Mouse (Mus musculus): ENCODE data around the gene Il11. TPM values are rescaled to one million over a fixed set of nuclear protein-coding genes. Genes with fewer than 3 reads are reported as not detected.
"Not testable (repeated sequence)": the region's sequence is repeated elsewhere in the genome, so short reads cannot be mapped to it uniquely, and the experiment has no call there.

The Il11 gene
- polyA plus RNA-seq, 1 experiment from 2014 or later = 0.09 TPM

DNA sequence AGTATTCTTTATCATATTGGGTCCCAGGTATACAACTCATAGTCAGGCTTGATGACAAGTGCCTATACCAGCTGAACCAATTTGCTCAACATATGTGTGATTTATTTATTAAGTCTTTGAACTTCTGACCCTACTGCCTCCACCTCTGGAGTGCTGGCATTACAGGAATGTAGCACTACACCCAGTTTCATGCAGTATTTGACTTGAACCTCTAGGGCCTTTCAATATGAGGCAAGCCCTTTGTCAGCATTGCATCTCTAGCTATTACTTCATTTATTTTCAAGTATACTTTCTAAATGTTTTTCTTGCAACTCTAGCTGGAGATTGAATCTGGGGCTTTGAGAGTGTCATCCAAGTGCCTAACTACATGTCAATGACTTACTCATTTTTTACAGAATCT is 19.6 kb upstream of the Il11 start:
- no peak overlapping the region for H3K27ac ChIP-seq
- no peaks in the 10 kb centered on the region for H3K27me3 ChIP-seq (ENCODE audit: low read depth, poor library complexity, severe bottlenecking)
- DNase-seq (ENCODE audit: low spot score) = no peak
- H3K9me3 ChIP-seq (replicated peaks) = no peaks in the 10 kb centered on the region
- peaks cover 49% of the 10 kb centered on the region for H3K36me3 ChIP-seq
- no peaks in the 10 kb centered on the region for H3K4me1 ChIP-seq
- no peak overlapping the region for H3K4me3 ChIP-seq

DNA sequence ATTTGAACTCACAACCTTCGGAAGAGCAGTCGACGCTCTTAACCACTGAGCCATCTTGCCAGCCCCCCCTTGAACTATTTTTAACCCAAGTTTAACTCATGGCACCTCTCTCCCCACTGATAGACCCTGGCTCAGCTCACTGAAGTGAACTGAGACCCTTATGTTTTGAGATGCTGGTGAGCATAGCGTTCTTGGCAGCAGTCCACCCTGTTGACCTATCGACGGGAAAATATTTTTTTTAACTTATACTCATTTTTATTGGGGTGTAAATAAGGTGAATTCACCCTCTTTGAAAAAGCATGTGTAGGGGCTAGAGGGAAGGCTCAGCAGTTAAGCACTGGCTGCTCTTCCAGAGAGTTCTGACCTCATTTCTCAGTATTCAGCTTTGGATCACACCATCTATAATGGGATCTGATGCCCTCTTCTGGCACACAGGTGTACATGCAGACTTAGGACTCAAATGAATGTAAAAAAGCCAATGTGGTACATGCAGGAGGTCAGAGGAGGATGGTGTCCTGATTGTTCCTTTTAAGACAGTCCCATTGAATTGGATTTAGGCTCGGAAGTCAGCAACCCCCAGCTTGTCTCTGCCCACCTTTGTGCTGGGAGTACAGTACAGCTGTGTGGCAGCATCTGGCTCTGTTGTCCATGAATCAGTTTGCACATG is 13.2 kb upstream of the Il11 start:
- H3K27me3 ChIP-seq (ENCODE audit: low read depth, poor library complexity, severe bottlenecking) = 0 out of 2 replicates have a peak, but pooled peaks cover under 1% of the 10 kb centered on the region
- DNase-seq (ENCODE audit: low spot score) = no peak
- 82% methylated on average over 7 of the region's 7 CpGs for WGBS

DNA sequence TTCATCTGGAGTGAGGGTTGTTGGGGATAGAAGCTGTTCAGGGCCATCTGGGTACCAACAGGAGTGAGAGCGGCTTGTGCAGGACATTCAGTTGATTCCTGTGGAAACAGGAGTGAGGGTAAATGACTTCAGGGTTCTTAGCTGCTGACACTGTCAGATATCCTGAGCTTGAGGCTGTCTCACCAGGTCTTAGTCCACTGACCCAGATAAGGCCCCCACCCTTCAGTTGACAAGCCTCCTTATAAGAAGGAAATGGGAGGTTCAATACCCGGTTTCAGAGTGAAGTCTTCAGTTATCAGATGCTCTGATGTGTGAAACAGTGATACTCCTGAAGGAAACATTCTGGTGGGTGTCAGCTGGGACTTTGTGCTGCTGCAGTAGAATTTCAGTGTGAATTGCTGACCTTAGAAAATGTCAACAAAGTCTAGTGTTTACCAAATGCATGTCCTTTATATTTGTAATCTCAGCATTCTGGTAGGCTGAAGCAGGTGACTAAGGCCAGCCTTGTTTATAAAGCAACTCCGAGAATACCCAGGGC is 12.0 kb upstream of the Il11 start:
- H3K9me3 ChIP-seq (replicated peaks) = no peaks in the 10 kb centered on the region
- peaks cover 10% of the 10 kb centered on the region for H3K4me1 ChIP-seq
- H3K4me3 ChIP-seq = peak overlapping the region; percentile 92; the same call in 1 of the 2 replicates
- H3K27ac ChIP-seq = no peak overlapping the region
- peaks cover 49% of the 10 kb centered on the region for H3K36me3 ChIP-seq
- H3K27me3 ChIP-seq (ENCODE audit: low read depth, poor library complexity, severe bottlenecking) = peaks cover 10% of the 10 kb centered on the region
- WGBS = 87% methylated on average over 3 of the region's 3 CpGs
- no peak for DNase-seq (ENCODE audit: low spot score)

More for the DNA sequence above, 13.2 kb upstream of the Il11 start:
- Histone ChIP-seq H3K4me1 (peaks cover 10% of the 10 kb centered on the region), H3K27ac (no peak overlapping the region), H3K36me3 (peaks cover 49% of the 10 kb centered on the region), H3K4me3 (no peak overlapping the region), H3K9me3 (replicated peaks) (no peaks in the 10 kb centered on the region)

DNA sequence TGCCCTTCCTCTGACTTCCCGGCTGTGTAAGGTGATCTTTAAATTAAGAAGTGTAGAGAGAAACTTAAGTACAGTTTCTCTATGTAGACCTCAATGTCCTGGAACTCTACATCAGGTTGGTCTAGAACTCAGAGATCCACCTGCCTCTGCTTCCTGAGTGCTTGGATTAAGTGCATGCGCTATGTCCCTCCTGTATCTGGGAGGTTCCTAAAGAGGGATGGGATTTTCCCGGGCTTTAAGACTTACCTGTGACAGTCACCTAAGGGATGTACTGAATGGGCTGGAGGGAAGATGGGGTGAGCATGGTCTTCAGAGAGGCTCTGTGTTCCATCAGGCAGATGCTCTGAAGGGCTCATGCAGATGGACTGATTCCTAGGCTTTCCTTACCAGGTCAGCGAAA is 11.0 kb upstream of the Il11 start:
- H3K36me3 ChIP-seq = peaks cover 49% of the 10 kb centered on the region
- DNase-seq (ENCODE audit: low spot score) = no peak
- peak overlapping the region; percentile 92 for H3K4me3 ChIP-seq
- no peaks in the 10 kb centered on the region for H3K9me3 ChIP-seq (replicated peaks)
- peaks cover 19% of the 10 kb centered on the region for H3K4me1 ChIP-seq
- peak overlapping the region; percentile 96 for H3K27ac ChIP-seq
- 40% methylated on average over 4 of the region's 4 CpGs for WGBS
- peaks cover 21% of the 10 kb centered on the region for H3K27me3 ChIP-seq (ENCODE audit: low read depth, poor library complexity, severe bottlenecking)

DNA sequence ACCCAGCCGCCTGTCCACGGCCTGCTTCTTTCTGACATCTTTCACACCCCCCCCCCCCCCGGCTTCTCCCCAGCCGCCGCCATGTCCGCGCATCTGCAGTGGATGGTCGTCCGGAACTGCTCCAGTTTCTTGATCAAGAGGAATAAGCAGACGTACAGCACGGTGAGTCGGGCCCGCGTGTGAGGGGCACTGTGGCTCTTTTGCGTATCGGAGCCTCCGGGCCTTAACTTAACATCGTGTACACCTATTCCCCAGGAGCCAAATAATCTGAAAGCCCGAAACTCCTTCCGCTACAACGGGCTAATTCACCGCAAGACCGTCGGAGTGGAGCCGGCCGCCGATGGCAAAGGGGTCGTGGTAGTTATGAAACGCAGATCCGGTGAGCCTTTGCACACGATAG is 10.6 kb upstream of the Il11 start:
- not testable (repeated sequence) for H3K9me3 ChIP-seq (replicated peaks); DNase-seq (ENCODE audit: low spot score)
- Histone ChIP-seq H3K27ac (peak overlapping the region; percentile 96), H3K4me1 (peaks cover 23% of the 10 kb centered on the region), H3K4me3 (peak overlapping the region; percentile 92), H3K36me3 (peaks cover 49% of the 10 kb centered on the region), H3K27me3 (ENCODE audit: low read depth, poor library complexity, severe bottlenecking) (peaks cover 25% of the 10 kb centered on the region)
- 1% methylated on average over 31 of the region's 31 CpGs for WGBS

DNA sequence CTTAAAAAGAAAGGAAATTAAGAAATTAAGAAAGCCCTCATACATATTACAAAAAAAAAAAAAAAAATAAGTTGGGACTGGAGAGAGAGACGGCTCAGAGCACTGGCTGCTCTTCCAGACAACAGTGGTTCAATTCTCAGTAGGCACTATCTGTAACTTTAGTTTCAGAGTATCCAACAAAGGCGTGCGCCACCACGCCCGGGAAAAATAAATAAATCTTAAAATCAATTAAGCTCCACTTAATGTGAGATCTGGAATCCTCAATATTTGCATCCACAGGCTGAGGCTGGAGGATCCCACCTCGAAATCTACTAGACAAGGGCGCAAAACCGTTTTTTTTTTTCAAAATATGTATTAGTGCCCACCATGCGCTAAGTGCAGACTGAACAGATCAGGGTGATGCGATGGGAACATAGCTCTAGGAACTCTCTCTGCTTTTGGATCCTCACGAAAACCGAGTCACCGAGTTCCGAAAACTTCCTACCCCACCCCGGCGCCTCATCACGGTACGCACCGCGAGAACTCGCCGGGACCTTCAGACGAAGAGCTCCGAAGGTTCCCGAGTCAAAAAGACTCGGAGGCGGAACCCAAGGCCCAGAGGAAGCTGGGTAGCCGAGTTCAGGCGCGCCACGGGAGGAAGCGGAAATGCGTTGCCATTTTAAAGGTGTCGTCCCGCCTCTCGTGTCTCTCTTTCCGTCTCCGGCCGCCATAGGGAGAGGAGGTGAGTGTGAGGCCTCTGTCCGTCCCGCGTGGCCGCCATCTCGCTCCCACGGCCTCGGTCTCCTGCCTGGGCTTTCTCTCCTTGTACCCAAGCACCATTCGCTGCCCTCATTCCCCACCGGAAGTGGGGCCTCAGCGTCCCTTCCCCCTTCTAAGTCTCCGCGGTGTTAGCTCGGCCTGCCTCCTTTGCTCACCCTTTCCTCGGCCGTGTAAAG is 9.9 kb upstream of the Il11 start, which contains the start of gene Rpl28:
Gene Rpl28, plus strand, starts transcription at position 597 of the 935 bp plus-strand sequence.
- DNase-seq (ENCODE audit: low spot score) = peak; percentile 95
- H3K4me1 ChIP-seq = peaks cover 23% of the 10 kb centered on the region
- H3K4me3 ChIP-seq = peak within 1 kb of the TSS; percentile 92
- peaks cover 32% of the 10 kb centered on the region for H3K27me3 ChIP-seq (ENCODE audit: low read depth, poor library complexity, severe bottlenecking)
- 2% methylated on average over 54 of the region's 54 CpGs for WGBS
- H3K36me3 ChIP-seq = peaks cover 42% of the 10 kb centered on the region
- peak within 1 kb of the TSS; percentile 96 for H3K27ac ChIP-seq
- H3K9me3 ChIP-seq (replicated peaks) = no peaks in the 10 kb centered on the region

DNA sequence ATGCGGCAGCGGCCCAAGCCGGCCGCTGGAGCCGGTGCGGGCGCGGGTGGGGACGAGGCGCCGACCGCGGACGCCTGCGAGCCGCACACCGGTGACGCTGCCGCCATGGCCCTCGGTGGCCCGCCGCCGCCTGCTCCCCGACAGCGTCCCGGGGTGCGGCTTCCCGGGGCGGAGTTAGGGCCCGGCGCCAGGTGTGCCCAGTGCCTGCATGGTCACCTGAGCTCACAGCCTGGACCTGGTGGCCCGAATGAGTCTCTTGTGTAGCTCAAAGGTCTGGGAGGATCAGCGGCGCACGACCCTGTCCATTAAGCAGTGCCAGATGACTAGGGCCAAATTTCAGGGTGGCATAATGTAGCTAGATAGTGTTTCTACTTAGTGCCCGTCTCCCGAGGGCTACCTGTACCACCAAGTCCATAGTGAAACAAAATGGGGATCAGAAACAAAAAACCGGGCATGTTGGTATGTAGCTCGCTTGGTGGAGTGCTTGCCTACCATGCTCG is 6.8 kb upstream of the Il11 start, which contains the start of gene Tmem238:
Gene Tmem238, minus strand, starts transcription at position 221 of the 500 bp plus-strand sequence.
- no peak for DNase-seq (ENCODE audit: low spot score)
- WGBS = 9% methylated on average over 40 of the region's 40 CpGs

DNA sequence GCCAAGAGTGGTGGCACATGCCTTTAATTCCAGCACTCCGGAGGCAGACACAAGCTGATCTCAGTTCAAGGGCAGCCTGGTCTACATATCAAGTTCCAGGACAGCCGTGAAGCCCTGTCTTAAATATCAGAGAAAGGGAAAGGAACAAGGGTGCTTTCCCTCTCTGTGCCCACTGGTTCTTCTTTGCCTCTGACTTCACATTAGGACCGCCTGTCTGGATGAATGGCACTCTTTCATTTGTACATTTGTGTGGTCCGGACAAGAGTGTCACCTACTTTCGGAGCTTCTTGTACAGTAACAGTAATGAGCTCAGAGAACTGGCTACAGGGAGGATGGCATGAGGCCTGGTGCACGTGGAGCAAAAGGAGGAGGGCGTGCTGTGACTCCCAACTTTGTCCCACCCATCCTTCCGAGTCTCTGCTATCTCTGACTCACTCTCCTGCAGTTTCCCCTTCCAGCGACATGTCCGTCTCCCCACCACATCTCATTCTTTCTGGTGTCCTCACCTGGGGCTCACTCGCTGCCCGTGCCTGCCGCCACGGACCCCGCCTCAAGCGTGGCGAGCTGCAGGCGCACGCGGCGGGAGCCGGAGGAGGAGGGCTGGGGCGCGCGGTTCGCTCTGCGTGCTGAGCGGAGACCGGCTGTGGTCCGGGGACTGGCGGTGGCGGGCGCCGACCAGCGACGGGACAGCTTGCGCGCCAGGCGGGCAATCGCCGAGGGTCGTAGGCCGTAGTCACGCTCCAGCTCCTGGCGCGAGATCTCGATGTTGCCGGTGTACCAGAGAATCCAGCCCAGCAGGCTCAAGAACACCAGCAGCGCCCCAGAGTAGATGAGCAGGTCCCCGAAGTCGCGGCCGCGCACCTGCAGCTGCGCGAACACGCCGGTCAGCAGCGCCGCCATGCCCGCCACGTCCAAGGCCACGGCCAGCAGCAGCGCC is 6.1 kb upstream of the Il11 start:
- Histone ChIP-seq H3K27ac (peak overlapping the region; percentile 89), H3K36me3 (peaks cover 4% of the 10 kb centered on the region), H3K4me3 (peak overlapping the region; percentile 71), H3K27me3 (ENCODE audit: low read depth, poor library complexity, severe bottlenecking) (peaks cover 32% of the 10 kb centered on the region), H3K9me3 (replicated peaks) (no peaks in the 10 kb centered on the region), H3K4me1 (peaks cover 15% of the 10 kb centered on the region)
- peak; percentile 82 for DNase-seq (ENCODE audit: low spot score)
- WGBS = 3% methylated on average over 64 of the region's 64 CpGs

More for the DNA sequence above, 6.8 kb upstream of the Il11 start, which contains the start of gene Tmem238:
- Histone ChIP-seq H3K4me1 (peaks cover 22% of the 10 kb centered on the region), H3K4me3 (peak within 1 kb of the TSS; percentile 71), H3K27me3 (ENCODE audit: low read depth, poor library complexity, severe bottlenecking) (peaks cover 32% of the 10 kb centered on the region), H3K27ac (peak within 1 kb of the TSS; percentile 89), H3K9me3 (replicated peaks) (no peaks in the 10 kb centered on the region), H3K36me3 (peaks cover 11% of the 10 kb centered on the region)

DNA sequence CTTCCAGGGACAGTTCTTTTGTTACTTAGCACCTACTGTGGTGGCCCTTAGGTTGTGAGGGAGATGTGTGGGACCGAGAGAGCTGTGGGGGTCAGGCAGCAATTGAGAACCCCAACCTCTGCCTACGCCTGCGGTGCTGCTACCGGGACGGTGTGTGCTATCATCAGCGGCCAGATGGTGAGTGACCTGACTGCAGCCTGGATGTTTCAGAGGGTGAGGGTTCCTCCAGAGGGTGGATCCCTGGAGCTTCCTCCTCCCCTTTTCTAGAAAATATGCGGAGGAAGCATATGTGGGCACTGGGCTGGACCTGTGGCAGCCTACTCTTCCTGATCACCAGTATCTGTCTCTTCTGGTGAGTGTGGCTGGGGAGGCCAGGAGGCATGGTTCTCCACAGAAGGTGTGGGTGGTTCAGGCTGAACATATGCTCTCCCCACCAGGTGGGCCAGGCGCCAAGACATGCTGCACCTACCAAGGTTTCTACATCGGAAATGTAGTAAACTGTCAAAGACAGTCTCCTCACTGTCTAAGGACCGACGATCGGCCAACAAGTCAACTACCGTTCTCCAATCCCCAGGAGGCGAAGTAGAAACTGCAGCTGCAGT is 1.1 kb upstream of the Il11 start:
- WGBS = 83% methylated on average over 14 of the region's 14 CpGs
- H3K9me3 ChIP-seq (replicated peaks) = no peaks in the 10 kb centered on the region
- no peaks in the 10 kb centered on the region for H3K36me3 ChIP-seq
- H3K4me3 ChIP-seq = no peak overlapping the region
- peaks cover 20% of the 10 kb centered on the region for H3K4me1 ChIP-seq
- peaks cover 45% of the 10 kb centered on the region for H3K27me3 ChIP-seq (ENCODE audit: low read depth, poor library complexity, severe bottlenecking)
- H3K27ac ChIP-seq = no peak overlapping the region
- no peak for DNase-seq (ENCODE audit: low spot score)

DNA sequence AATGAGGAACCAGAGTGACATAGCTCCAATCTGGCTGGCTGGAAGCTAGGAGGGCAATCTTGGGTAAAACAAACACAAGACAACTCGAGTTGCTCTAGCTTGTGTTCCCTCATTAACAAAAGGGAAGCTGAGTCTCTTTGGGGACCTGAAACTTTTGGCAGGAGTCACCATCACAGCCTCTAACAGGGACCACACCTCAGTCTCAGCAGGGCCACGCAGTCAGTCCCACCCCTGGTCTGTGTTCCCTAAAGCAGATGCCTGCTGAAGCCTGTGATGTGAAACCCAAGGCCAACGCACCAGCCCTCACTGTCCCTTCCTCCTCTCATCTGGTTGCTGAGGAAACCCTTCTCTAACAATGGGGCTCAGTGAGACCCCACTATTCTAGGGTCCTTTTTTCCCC is 529 bp downstream of the Il11 start:
- no peak for DNase-seq (ENCODE audit: low spot score)

DNA sequence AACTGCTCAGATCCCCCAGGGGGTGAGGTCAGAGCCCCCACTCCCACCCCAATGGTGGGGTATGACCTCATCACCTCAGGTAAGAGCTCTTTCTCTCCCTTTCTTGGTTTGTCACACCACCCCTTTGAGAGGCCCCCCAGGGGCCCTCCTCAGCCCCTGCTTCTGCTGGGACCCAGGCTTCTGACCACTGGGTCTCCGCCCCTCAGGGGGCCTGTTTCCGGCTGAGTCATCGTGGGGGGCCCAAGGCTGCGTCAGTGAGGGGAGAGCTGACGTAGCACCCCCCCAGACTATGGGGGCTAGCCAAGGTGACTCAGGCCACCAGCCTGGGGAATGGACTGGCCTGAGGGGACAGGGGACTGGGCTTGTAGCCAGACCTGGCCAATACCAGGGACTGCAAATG is 2.7 kb downstream of the Il11 start:
- DNase-seq (ENCODE audit: low spot score) = no peak
- no peaks in the 10 kb centered on the region for H3K9me3 ChIP-seq (replicated peaks)
- peak overlapping the region; percentile 14; the same call in 1 of the 2 replicates for H3K27ac ChIP-seq
- H3K36me3 ChIP-seq = no peaks in the 10 kb centered on the region
- peaks cover 34% of the 10 kb centered on the region for H3K4me1 ChIP-seq
- WGBS = 38% methylated on average over 5 of the region's 5 CpGs
- H3K4me3 ChIP-seq = no peak overlapping the region
- H3K27me3 ChIP-seq (ENCODE audit: low read depth, poor library complexity, severe bottlenecking) = peaks cover 71% of the 10 kb centered on the region

More for the DNA sequence above, 529 bp downstream of the Il11 start:
- Histone ChIP-seq H3K27me3 (ENCODE audit: low read depth, poor library complexity, severe bottlenecking) (peaks cover 49% of the 10 kb centered on the region), H3K4me3 (no peak overlapping the region), H3K4me1 (peaks cover 28% of the 10 kb centered on the region), H3K36me3 (no peaks in the 10 kb centered on the region), H3K9me3 (replicated peaks) (no peaks in the 10 kb centered on the region), H3K27ac (no peak overlapping the region)
- 44% methylated on average over 3 of the region's 3 CpGs for WGBS

Measured in limb, embryonic 10.5 days (tissue).